Mouse (Mus musculus): ENCODE data around the gene Lrrc3b. TPM values are rescaled to one million over a fixed set of nuclear protein-coding genes. Genes with fewer than 3 reads are reported as not detected.

Lrrc3b gene
- polyA plus RNA-seq (2015; fragmentation: Nextera tagmentation; extraction: Ambion mirVana), result 5.8 and 6.4 TPM in 2 replicates

DNA sequence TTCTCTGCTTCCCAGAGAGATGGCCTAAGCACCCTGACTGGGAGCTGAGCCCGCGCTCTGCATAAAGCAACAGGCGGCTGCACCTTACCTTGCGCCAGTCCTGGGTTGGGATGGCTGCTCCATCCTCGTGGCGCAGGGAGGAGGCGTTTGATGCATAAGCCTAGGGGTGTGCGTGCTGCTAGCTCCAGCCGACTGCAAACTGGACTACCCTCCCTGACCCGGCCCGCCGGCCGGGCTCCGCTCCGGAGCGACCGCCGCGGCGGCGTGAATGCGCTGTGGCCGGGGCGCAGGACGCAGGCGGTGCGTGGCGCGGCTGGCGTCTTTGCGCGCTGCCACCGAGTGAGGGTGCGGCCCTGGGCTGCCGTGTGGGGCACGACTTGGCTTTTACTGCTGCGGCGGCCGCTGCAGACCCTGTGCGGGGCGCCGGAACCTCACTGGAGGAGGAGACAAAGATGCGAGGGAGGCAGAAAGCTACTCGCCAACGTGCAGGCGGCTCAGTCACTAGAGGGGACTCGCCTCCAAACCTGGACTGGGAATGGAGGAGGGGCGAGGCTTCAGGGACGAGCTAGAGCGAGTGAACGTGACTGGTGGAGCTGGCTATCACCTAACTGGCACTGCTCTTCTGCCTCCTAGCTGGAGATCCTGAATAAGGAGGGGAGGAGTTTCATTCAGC, at the start of gene Lrrc3b:
Gene Lrrc3b, minus strand, starts transcription at position 503 of the 673 bp plus-strand sequence.
- peaks cover 11% of the 10 kb centered on the region; the same call in 1 of the 2 replicates for H3K4me1 ChIP-seq (replicated peaks)
- peak within 1 kb of the TSS; percentile 59 for H3K4me3 ChIP-seq (replicated peaks)
- no peaks in the 10 kb centered on the region for H3K9me3 ChIP-seq
- WGBS, result under 1% methylated on average over 40 of the region's 51 CpGs
- peak within 1 kb of the TSS; percentile 71 for H3K27ac ChIP-seq
- peaks cover 29% of the 10 kb centered on the region for H3K27me3 ChIP-seq
- H3K9ac ChIP-seq (replicated peaks), result peak within 1 kb of the TSS; percentile 66
- peak; percentile 95 for ATAC-seq
- H3K36me3 ChIP-seq, result no peaks in the 10 kb centered on the region
- peak within 1 kb of the TSS; percentile 83 for H3K4me2 ChIP-seq (replicated peaks)

DNA sequence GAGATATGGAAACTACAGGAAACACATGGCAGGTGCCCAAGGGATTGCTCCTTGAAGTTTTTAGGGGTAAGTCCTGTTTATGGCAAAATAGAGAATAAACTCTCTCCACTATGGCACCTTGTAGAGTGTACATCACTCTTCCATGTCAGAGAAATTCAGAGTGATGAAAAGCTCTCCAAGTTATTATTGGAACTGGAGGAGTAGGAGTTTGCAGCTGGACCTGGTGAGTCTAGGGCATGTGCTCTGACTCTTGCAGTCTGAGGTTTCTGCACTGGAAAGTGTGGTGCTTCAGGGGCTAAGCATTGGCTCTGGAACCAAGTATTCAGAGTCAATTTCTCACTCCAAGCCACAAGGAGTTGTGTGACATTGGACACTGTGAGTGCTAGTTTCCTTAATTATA, 38.9 kb upstream of the Lrrc3b start:
- no peak overlapping the region for H3K4me3 ChIP-seq (replicated peaks)
- no peak overlapping the region for H3K27ac ChIP-seq
- H3K9me3 ChIP-seq, result no peaks in the 10 kb centered on the region
- H3K36me3 ChIP-seq, result no peaks in the 10 kb centered on the region
- no peaks in the 10 kb centered on the region for H3K4me1 ChIP-seq (replicated peaks)
- no peak for ATAC-seq
- no peak overlapping the region for H3K9ac ChIP-seq (replicated peaks)
- no peaks in the 10 kb centered on the region for H3K27me3 ChIP-seq
- H3K4me2 ChIP-seq (replicated peaks), result no peak overlapping the region

DNA sequence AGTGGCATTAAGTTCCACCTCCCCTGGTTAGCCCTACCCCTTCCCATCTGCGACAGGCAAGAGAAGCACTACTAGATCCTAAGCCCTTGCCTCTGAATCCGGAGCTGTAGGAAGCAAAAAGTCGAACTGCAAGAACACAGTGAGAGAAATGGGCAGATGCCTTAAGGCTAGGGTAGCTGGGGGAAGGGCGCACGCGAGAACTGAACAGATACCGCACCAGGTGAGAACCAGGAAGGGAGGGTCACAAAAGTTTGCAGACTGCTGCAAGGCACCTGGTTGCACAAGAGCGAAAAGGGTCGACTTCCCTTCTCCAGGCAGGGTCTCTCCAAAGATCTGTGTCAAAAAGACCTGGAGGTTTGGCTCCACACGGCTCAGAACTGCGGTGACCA, 697 bp downstream of the Lrrc3b start:
- peak overlapping the region; percentile 66 for H3K9ac ChIP-seq (replicated peaks)
- peaks cover 11% of the 10 kb centered on the region; the same call in 1 of the 2 replicates for H3K4me1 ChIP-seq (replicated peaks)
- no peaks in the 10 kb centered on the region for H3K9me3 ChIP-seq
- no peaks in the 10 kb centered on the region for H3K36me3 ChIP-seq
- H3K4me2 ChIP-seq (replicated peaks), result peak overlapping the region; percentile 83
- H3K27ac ChIP-seq, result peak overlapping the region; percentile 71; the same call in 1 of the 2 replicates
- under 1% methylated on average over 11 of the region's 11 CpGs for WGBS
- ATAC-seq, result peak; percentile 51
- H3K4me3 ChIP-seq (replicated peaks), result peak overlapping the region; percentile 59
- peaks cover 29% of the 10 kb centered on the region for H3K27me3 ChIP-seq

DNA sequence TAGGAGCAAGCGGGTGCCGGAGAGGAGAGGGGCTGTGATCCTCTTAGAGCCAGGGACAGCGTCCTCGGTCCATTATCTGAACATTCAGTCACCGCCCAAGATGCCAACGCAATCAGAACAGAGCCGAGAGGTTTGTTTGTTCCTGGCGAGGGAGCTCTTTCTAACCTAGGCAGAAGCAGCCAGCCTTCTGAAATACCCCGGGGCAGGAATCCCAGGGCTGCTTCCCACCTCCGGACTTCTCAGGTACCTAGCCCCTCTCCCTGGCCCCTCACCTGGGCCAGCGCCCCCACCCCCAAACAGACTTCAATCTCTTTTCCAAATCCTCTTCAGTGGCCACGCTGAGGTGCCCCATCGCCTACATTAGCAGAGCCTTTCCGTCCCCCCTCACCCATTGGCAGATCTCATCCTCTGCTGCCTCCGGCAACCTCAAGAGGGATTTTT, 1.3 kb downstream of the Lrrc3b start:
- Histone ChIP-seq H3K27ac (peak overlapping the region; percentile 71; the same call in 1 of the 2 replicates), H3K9me3 (no peaks in the 10 kb centered on the region), H3K4me3 (replicated peaks) (peak overlapping the region; percentile 59), H3K27me3 (peaks cover 29% of the 10 kb centered on the region), H3K4me2 (replicated peaks) (peak overlapping the region; percentile 83), H3K36me3 (no peaks in the 10 kb centered on the region), H3K9ac (replicated peaks) (peak overlapping the region; percentile 66), H3K4me1 (replicated peaks) (peaks cover 11% of the 10 kb centered on the region; the same call in 1 of the 2 replicates)
- ATAC-seq, result peak; percentile 12; the same call in 1 of the 2 replicates
- WGBS, result 2% methylated on average over 15 of the region's 15 CpGs

DNA sequence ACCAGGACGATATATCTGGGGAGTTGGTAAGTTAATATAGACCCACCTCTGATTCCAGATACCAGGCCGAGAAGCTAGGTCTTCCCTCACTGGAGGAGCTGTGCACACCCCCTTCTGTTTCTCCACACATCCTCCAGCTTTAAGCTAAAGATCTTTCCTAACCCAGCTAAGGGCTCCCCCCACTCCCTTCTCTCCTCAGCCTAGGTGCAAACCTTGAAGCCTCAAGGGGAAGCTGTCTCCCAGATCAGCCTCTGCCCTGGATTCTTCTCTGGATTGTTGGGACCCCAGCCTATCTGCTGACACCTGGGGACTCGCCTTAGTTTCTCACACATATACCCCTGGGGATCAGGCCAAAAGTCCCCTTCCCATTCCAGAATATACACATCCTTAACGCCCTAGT, 1.7 kb downstream of the Lrrc3b start:
- Histone ChIP-seq H3K27me3 (peaks cover 29% of the 10 kb centered on the region), H3K4me2 (replicated peaks) (peak overlapping the region; percentile 83), H3K4me1 (replicated peaks) (peaks cover 11% of the 10 kb centered on the region; the same call in 1 of the 2 replicates), H3K9me3 (no peaks in the 10 kb centered on the region), H3K4me3 (replicated peaks) (peak overlapping the region; percentile 59), H3K36me3 (no peaks in the 10 kb centered on the region), H3K9ac (replicated peaks) (peak overlapping the region; percentile 66), H3K27ac (no peak overlapping the region)
- ATAC-seq, result no peak
- 52% methylated on average over 4 of the region's 4 CpGs for WGBS

DNA sequence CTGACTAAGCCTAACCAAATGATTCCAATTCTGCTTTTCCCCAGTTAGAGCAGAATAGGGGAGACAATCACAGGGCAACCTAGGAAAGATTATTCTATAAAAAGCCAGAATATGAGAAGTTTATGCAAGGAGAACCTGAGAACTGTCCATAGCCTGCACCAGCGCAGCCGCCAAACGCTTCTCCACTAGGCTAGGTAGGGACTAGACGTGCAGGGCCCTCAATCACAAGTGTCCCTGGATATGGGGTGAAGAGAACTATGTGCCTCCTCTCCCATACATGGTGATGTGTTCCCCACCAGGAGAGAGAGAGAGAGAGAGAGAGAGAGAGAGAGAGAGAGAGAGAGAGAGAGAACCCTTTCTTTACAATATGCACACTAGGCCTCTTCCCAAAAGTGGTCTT, 2.2 kb downstream of the Lrrc3b start:
- ATAC-seq, result no peak
- Histone ChIP-seq H3K4me3 (replicated peaks) (no peak overlapping the region), H3K4me2 (replicated peaks) (peak overlapping the region; percentile 83; the same call in 1 of the 2 replicates), H3K36me3 (no peaks in the 10 kb centered on the region), H3K27me3 (peaks cover 29% of the 10 kb centered on the region), H3K9me3 (no peaks in the 10 kb centered on the region), H3K27ac (no peak overlapping the region), H3K4me1 (replicated peaks) (peaks cover 11% of the 10 kb centered on the region; the same call in 1 of the 2 replicates), H3K9ac (replicated peaks) (no peak overlapping the region; the same call in 1 of the 2 replicates)
- 98% methylated on average over 4 of the region's 4 CpGs for WGBS

DNA sequence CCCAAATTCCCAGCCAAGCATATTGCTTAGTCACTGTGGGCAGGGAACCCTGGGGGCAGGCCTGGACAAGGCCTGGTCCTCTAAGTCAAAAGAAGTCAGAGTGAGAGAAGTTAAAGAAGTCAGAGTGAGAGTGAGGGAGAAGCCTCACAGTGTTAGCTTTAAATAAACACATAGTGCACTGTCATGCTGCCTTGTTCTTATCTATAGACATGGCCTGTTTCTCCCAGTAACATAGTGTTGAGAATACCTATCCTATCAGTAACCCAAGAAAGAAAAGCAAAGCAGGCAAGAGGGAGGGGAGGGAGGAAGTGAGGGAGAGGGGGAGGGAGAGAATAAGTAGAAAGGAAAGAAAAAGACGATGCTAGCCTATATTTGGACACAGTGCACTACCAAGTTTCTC, 6.4 kb downstream of the Lrrc3b start:
- 61% methylated on average over 1 of the region's 1 CpGs for WGBS
- H3K4me3 ChIP-seq (replicated peaks), result no peak overlapping the region
- H3K4me1 ChIP-seq (replicated peaks), result no peaks in the 10 kb centered on the region
- no peaks in the 10 kb centered on the region for H3K36me3 ChIP-seq
- ATAC-seq, result no peak
- H3K9me3 ChIP-seq, result no peaks in the 10 kb centered on the region
- H3K27me3 ChIP-seq, result peaks cover 9% of the 10 kb centered on the region; the same call in 1 of the 2 replicates
- no peak overlapping the region for H3K9ac ChIP-seq (replicated peaks)
- no peak overlapping the region for H3K27ac ChIP-seq
- no peak overlapping the region for H3K4me2 ChIP-seq (replicated peaks)

DNA sequence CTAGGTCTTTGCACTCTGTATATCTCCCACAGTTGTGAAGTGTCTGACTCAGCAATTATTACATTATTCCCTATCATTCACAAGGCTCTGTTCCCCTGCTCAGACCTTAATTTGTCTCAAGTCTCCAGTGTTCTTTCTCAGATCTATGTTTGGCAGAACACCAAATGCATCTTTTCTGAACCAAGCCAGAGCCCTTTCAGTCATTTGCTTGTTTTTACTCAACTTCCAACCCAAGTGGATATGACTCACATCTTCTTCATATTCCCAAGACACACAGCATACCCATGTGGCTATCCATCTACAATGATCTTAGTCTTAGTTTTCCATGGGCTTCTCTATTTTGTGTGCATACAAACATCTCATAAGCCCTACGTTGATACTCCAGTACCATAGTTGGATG, 17.2 kb downstream of the Lrrc3b start:
- 86% methylated on average over 1 of the region's 1 CpGs for whole genome bisulfite sequencing

DNA sequence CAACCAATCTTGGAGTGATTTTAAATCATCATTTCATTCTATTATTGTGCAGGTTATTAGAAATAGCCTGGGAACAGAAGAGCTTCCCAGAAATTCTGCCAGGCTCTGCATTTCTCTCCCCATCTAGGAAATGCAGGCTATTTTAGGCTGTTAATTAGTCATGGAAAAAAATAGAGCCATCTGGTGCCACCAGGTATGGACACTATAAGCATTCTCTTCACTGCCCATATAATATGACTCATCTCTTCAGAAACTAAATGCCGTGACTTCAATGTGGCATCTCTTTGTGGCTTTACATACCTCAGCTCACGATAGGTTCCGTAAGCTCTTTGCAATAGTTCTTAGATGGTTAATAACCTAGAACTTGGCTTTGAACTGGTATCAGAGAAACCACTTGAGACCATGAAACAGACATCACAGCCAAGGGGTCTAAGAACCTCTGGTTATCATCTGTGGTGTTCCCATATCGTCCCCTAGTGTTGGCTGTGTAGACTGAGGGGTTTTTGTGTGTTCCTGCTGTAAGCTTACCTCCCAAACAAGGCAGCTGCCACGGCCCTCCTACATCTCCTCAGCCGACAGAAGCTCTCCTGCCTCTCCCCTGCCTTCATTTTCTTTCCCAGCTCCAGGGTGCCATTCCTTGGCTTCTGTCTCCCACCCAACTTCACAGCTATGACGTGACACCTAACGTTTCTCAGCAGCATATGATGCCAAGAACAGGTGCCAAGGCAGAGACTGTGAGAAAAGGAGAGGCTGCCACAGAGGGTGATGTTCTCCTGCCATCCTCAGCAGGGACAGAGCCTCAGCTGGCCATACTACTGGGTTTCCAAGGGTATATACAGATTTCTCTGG, 27.9 kb downstream of the Lrrc3b start:
- H3K4me1 ChIP-seq (replicated peaks), result 0 out of 2 replicates have a peak, but pooled peaks cover 3% of the 10 kb centered on the region
- no peak overlapping the region for H3K4me3 ChIP-seq (replicated peaks)
- no peaks in the 10 kb centered on the region for H3K27me3 ChIP-seq
- WGBS, result 80% methylated on average over 8 of the region's 8 CpGs
- no peak overlapping the region for H3K9ac ChIP-seq (replicated peaks)
- H3K9me3 ChIP-seq, result no peaks in the 10 kb centered on the region
- no peaks in the 10 kb centered on the region for H3K36me3 ChIP-seq
- no peak overlapping the region for H3K27ac ChIP-seq
- no peak for ATAC-seq
- H3K4me2 ChIP-seq (replicated peaks), result no peak overlapping the region

More for the DNA sequence above, 17.2 kb downstream of the Lrrc3b start:
- no peaks in the 10 kb centered on the region for H3K4me1 ChIP-seq (replicated peaks)
- H3K4me3 ChIP-seq (replicated peaks), result no peak overlapping the region
- no peak for ATAC-seq
- H3K9me3 ChIP-seq, result no peaks in the 10 kb centered on the region
- H3K4me2 ChIP-seq (replicated peaks), result no peak overlapping the region
- H3K36me3 ChIP-seq, result no peaks in the 10 kb centered on the region
- no peak overlapping the region for H3K9ac ChIP-seq (replicated peaks)
- no peak overlapping the region for H3K27ac ChIP-seq
- no peaks in the 10 kb centered on the region for H3K27me3 ChIP-seq

DNA sequence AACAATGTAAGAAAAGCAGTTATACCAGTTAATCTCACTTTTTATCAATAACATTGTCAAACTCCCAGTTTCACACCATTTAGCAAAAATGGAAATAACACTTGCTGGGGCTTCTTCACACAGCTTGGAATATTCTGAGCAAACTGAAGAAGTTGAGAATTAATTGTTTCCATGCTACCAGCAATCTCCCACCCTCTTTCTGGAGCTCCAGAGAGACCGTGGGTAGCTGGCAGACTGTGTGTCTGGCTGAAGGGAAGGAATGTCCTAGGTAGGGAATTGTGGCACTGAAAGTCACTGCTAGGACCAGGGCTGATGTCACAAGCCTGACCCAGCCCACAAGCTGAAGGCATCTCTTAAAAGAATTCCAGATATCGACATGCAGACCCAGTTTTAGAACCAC, 53.3 kb downstream of the Lrrc3b start:
- Histone ChIP-seq H3K9ac (replicated peaks) (no peak overlapping the region), H3K36me3 (no peaks in the 10 kb centered on the region), H3K27me3 (no peaks in the 10 kb centered on the region), H3K4me3 (replicated peaks) (no peak overlapping the region), H3K9me3 (no peaks in the 10 kb centered on the region), H3K27ac (no peak overlapping the region), H3K4me2 (replicated peaks) (no peak overlapping the region), H3K4me1 (replicated peaks) (no peaks in the 10 kb centered on the region)
- WGBS, result 76% methylated on average over 2 of the region's 2 CpGs
- ATAC-seq, result no peak

DNA sequence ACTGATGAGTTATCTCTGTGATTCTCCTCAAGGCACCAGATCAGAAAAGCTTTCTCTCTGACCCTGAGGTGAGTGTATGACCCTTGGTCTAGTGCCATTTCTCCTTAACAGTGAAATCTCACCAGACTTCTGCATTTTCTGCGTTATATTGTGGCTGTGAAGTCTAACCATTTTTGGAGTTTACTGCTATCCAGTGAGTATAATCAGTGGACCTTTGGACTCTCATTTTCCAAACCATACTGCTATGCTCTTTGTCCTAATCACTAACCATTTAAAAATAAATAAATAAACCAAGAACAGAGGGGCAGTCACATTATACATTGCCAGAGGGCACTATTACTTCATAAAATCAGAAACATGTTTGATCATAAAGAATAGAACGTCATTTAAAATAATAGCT, 53.8 kb downstream of the Lrrc3b start:
- H3K4me1 ChIP-seq (replicated peaks), result no peaks in the 10 kb centered on the region
- ATAC-seq, result no peak
- 86% methylated on average over 2 of the region's 2 CpGs for WGBS
- no peak overlapping the region for H3K9ac ChIP-seq (replicated peaks)
- H3K4me3 ChIP-seq (replicated peaks), result no peak overlapping the region
- H3K4me2 ChIP-seq (replicated peaks), result no peak overlapping the region
- no peaks in the 10 kb centered on the region for H3K9me3 ChIP-seq
- H3K36me3 ChIP-seq, result no peaks in the 10 kb centered on the region
- no peak overlapping the region for H3K27ac ChIP-seq
- no peaks in the 10 kb centered on the region for H3K27me3 ChIP-seq

DNA sequence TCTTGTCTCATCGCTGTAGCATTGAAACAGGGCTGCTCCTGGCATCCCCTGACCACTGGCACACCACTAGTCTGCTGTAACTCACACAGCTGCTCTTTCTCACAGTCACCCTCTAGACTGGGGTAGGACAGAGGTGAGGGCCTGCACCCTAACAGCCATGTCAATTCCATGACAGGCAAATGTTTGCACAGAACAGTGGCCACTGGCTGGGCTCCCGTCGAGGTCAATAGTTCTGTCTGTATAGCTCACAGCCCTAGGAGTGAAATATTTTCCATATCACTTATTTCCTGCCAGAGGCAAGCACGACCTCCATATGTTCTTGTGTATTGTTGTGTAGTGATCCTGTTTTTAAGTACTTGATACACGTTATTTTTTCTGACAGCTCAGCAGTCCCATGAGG, 54.3 kb downstream of the Lrrc3b start:
- WGBS, result 69% methylated on average over 5 of the region's 5 CpGs
- no peaks in the 10 kb centered on the region for H3K4me1 ChIP-seq (replicated peaks)
- no peak for ATAC-seq

More for the DNA sequence above, 54.3 kb downstream of the Lrrc3b start:
- no peaks in the 10 kb centered on the region for H3K27me3 ChIP-seq
- no peak overlapping the region for H3K27ac ChIP-seq
- no peak overlapping the region for H3K4me3 ChIP-seq (replicated peaks)
- no peaks in the 10 kb centered on the region for H3K36me3 ChIP-seq
- no peaks in the 10 kb centered on the region for H3K9me3 ChIP-seq
- H3K9ac ChIP-seq (replicated peaks), result no peak overlapping the region
- H3K4me2 ChIP-seq (replicated peaks), result no peak overlapping the region

All from midbrain, embryonic 13.5 days (tissue).